ENCODE assay signal across 16 mouse cellular contexts in the genomic region with DNA sequence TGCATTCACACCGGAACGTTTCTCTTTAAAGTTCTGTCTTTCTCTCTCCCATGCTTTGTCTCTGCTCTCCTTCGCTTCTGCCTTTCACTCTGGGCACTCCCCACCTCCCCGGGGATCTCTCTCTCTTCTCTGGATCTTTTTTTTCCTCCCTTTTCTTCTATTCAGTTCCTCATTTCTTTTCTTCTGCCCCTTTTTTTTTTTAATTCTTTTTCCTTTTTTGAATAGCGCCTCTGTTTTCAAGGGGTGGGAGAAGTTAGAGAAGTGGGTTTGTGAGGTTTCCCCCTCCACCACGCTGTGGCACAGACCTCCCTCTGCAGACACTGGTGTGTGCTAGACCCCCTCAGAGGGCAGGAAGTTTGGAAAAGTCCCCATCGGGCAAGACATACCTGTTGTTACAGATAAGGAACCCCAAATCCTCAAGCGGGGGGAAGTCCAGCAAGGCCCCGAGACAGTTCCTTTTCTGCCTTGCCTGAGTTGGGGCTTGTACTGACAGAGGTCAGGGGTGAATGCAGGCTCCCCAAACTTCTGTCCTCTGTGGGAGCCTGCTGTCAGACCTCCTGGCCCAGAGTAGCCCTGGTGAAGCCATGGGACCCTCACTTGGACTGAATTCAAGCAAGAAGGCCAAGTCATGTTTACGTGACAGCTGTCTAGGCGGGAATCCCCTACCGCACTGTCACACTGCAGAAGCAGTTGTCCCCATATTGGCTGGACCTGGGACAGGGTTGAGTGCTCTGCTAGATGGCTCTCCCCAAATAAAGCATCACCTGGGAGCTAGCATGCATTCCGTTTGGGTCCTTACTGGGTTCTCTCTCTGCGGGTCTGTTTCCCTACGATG. TPM values are rescaled to one million over a fixed set of nuclear protein-coding genes. Genes with fewer than 3 reads are reported as not detected.
DNase-seq lines count a peak whose midpoint lies in the region; ATAC-seq and TF ChIP-seq lines count a peak whose summit lies in the region.
"Had no signal": no experiment of that assay in that cellular context is flagged by ENCODE, and none has a peak within 500 bp of the region (broad histone marks: within the 10 kb centered on the region; RNA-seq: fewer than 3 reads in every experiment).

No protein-coding gene starts in this region.

- H3K27ac ChIP-seq in hindbrain, embryonic 11.5 days (ENCODE audit: low read depth, low read length), result peak overlapping the region; percentile 73
- no peak overlapping the region for H3K27ac ChIP-seq in hindbrain, postnatal 0 days
- H3K27ac ChIP-seq in hindbrain, embryonic 14.5 days, result peak overlapping the region; percentile 17; the same call in 1 of the 2 replicates
- H3K27ac ChIP-seq in neural tube, embryonic 11.5 days (ENCODE audit: low read depth, low read length), result peak overlapping the region; percentile 49; the same call in 1 of the 2 replicates
- H3K27ac ChIP-seq: limb, embryonic 13.5 days; stomach, embryonic 15.5 days had no signal

- no peaks in the 10 kb centered on the region for H3K27me3 ChIP-seq in hindbrain, embryonic 11.5 days (ENCODE audit: control insufficient read depth, insufficient read depth, low read length)
- H3K27me3 ChIP-seq in hindbrain, postnatal 0 days (ENCODE audit: insufficient read depth, low read length), result no peaks in the 10 kb centered on the region
- H3K27me3 ChIP-seq in hindbrain, embryonic 14.5 days (ENCODE audit: control insufficient read depth, insufficient read depth, low read length), result no peaks in the 10 kb centered on the region
- H3K27me3 ChIP-seq in neural tube, embryonic 11.5 days (ENCODE audit: control insufficient read depth, insufficient read depth, low read length), result no peaks in the 10 kb centered on the region
- H3K27me3 ChIP-seq: limb, embryonic 13.5 days; stomach, embryonic 15.5 days had no signal

- no peaks in the 10 kb centered on the region for H3K36me3 ChIP-seq in hindbrain, embryonic 11.5 days (ENCODE audit: control insufficient read depth, insufficient read depth, low read length)
- H3K36me3 ChIP-seq in hindbrain, postnatal 0 days (ENCODE audit: insufficient read depth, low read length), result no peaks in the 10 kb centered on the region
- H3K36me3 ChIP-seq in hindbrain, embryonic 14.5 days (replicated peaks; ENCODE audit: control insufficient read depth, insufficient read depth), result no peaks in the 10 kb centered on the region
- no peaks in the 10 kb centered on the region for H3K36me3 ChIP-seq in neural tube, embryonic 11.5 days (ENCODE audit: control insufficient read depth, insufficient read depth, low read length)
- H3K36me3 ChIP-seq: limb, embryonic 13.5 days; stomach, embryonic 15.5 days had no signal

- no peak overlapping the region; the same call in 1 of the 2 replicates for H3K9ac ChIP-seq in hindbrain, embryonic 11.5 days (ENCODE audit: low read depth, low read length)
- no peak overlapping the region for H3K9ac ChIP-seq in hindbrain, postnatal 0 days (replicated peaks; ENCODE audit: low read length)
- H3K9ac ChIP-seq in hindbrain, embryonic 14.5 days, result no peak overlapping the region
- peak overlapping the region; percentile 2; the same call in 1 of the 2 replicates for H3K9ac ChIP-seq in neural tube, embryonic 11.5 days (ENCODE audit: low read length)
- H3K9ac ChIP-seq: limb, embryonic 13.5 days; liver, postnatal 0 days; stomach, embryonic 15.5 days had no signal

- no peak for DNase-seq in hindbrain, embryonic 11.5 days (ENCODE audit: low spot score)
- no peak for DNase-seq in hindbrain, postnatal 0 days (ENCODE audit: low spot score)
- DNase-seq in hindbrain, embryonic 14.5 days (ENCODE audit: low spot score), result no peak
- no peak for DNase-seq in neural tube, embryonic 11.5 days (ENCODE audit: low spot score)
- DNase-seq in lung, postnatal 14 days, result no peak
- DNase-seq in frontal cortex, postnatal 10 days (ENCODE audit: low spot score in 2 of 2), result no peak
- DNase-seq in adrenal gland, adult 8-10 months, result no peak
- DNase-seq: adrenal gland, postnatal 14 days; gastrocnemius, postnatal 36 days; kidney, adult 2 months; liver, postnatal 0 days; right cerebral cortex, postnatal 14 days; thymus, postnatal 25 days had no signal

- no peak for ATAC-seq in hindbrain, embryonic 11.5 days (ENCODE audit: low FRiP score)
- ATAC-seq in hindbrain, postnatal 0 days, result no peak
- peak; percentile 30; the same call in 1 of the 2 replicates for ATAC-seq in common myeloid progenitor, adult 5-6 weeks (replicated peaks; ENCODE audit: low read depth, poor library complexity, severe bottlenecking)
- no peak for ATAC-seq in hindbrain, embryonic 14.5 days (ENCODE audit: low FRiP score)
- no peak for ATAC-seq in neural tube, embryonic 11.5 days (ENCODE audit: insufficient read depth, low FRiP score, low TSS enrichment)
- ATAC-seq: liver, postnatal 0 days had no signal

- H3K4me3 ChIP-seq in hindbrain, embryonic 11.5 days (ENCODE audit: low read depth, low read length), result no peak overlapping the region
- no peak overlapping the region for H3K4me3 ChIP-seq in hindbrain, postnatal 0 days (ENCODE audit: low read length)
- H3K4me3 ChIP-seq in hindbrain, embryonic 14.5 days (replicated peaks; ENCODE audit: low read length), result no peak overlapping the region
- no peak overlapping the region for H3K4me3 ChIP-seq in neural tube, embryonic 11.5 days (ENCODE audit: low read depth, low read length)
- H3K4me3 ChIP-seq: limb, embryonic 13.5 days; stomach, embryonic 15.5 days had no signal

- H3K4me1 ChIP-seq in hindbrain, embryonic 11.5 days (replicated peaks; ENCODE audit: control insufficient read depth, insufficient read depth, low read length), result peaks cover 6% of the 10 kb centered on the region
- H3K4me1 ChIP-seq in hindbrain, postnatal 0 days (ENCODE audit: insufficient read depth, low read length), result peaks cover 5% of the 10 kb centered on the region
- peaks cover 28% of the 10 kb centered on the region for H3K4me1 ChIP-seq in hindbrain, embryonic 14.5 days (replicated peaks; ENCODE audit: control insufficient read depth, insufficient read depth, low read length)
- H3K4me1 ChIP-seq in neural tube, embryonic 11.5 days (ENCODE audit: control insufficient read depth, insufficient read depth, low read length), result peaks cover 22% of the 10 kb centered on the region

- no peak for TF ChIP-seq CTCF in hindbrain, postnatal 0 days (IDR thresholded peaks at IDR 0.05; ENCODE audit: low read depth)

- H3K4me2 ChIP-seq in hindbrain, embryonic 11.5 days (replicated peaks; ENCODE audit: low read depth, low read length), result no peak overlapping the region
- H3K4me2 ChIP-seq in hindbrain, postnatal 0 days (ENCODE audit: low read depth, low read length), result no peak overlapping the region
- no peak overlapping the region for H3K4me2 ChIP-seq in hindbrain, embryonic 14.5 days (replicated peaks)
- H3K4me2 ChIP-seq in neural tube, embryonic 11.5 days (ENCODE audit: low read depth), result no peak overlapping the region
- H3K4me2 ChIP-seq: limb, embryonic 13.5 days; stomach, embryonic 15.5 days had no signal

- 55% methylated on average over 15 of the region's 15 CpGs for WGBS in hindbrain, embryonic 11.5 days
- WGBS in hindbrain, postnatal 0 days, result 41% methylated on average over 15 of the region's 15 CpGs
- 45% methylated on average over 15 of the region's 15 CpGs for whole genome bisulfite sequencing in hindbrain, embryonic 14.5 days
- 63% methylated on average over 15 of the region's 15 CpGs for WGBS in neural tube, embryonic 11.5 days

- H3K9me3 ChIP-seq in hindbrain, embryonic 11.5 days (ENCODE audit: control insufficient read depth, low read length), result no peaks in the 10 kb centered on the region
- H3K9me3 ChIP-seq in hindbrain, postnatal 0 days (ENCODE audit: low read length), result no peaks in the 10 kb centered on the region
- H3K9me3 ChIP-seq in hindbrain, embryonic 14.5 days (ENCODE audit: control insufficient read depth, low read length), result no peaks in the 10 kb centered on the region
- no peaks in the 10 kb centered on the region for H3K9me3 ChIP-seq in neural tube, embryonic 11.5 days (ENCODE audit: control insufficient read depth, low read length)
- H3K9me3 ChIP-seq: limb, embryonic 13.5 days; stomach, embryonic 15.5 days had no signal

RNA-seq across cellular contexts. Expression of a gene that starts 39.5 kb away (rescaled TPM):
- polyA plus RNA-seq in hindbrain, embryonic 11.5 days (2014; fragmentation: Nextera tagmentation; extraction: Ambion mirVana), result 26.4 and 28.4 TPM in 2 replicates
- total RNA-seq in hindbrain, postnatal 0 days (2014; rRNA removed), result 25.8 and 29.7 TPM in 2 replicates
- polyA plus RNA-seq in hindbrain, postnatal 0 days (2015; fragmentation: Nextera tagmentation; extraction: Ambion mirVana), result 8.4 and 10.3 TPM in 2 replicates
- 17.8 and 20.4 TPM in 2 replicates for total RNA-seq in common myeloid progenitor, adult 5-6 weeks (2017)
- polyA plus RNA-seq in hindbrain, embryonic 14.5 days (2014; fragmentation: Nextera tagmentation; extraction: Ambion mirVana), result 14.7 and 17.5 TPM in 2 replicates
- polyA plus RNA-seq in neural tube, embryonic 11.5 days (2014; fragmentation: Nextera tagmentation; extraction: Ambion mirVana), result 21.9 and 24.8 TPM in 2 replicates
- 10 to 100 TPM; 14.3 to 34.1 (median 25.3) TPM for total RNA-seq in adrenal gland, adult 8-10 months (2022)

RNA-seq across cellular contexts. Expression of a gene that starts 51.1 kb away (rescaled TPM):
- polyA plus RNA-seq in hindbrain, embryonic 11.5 days (2014; fragmentation: Nextera tagmentation; extraction: Ambion mirVana), result 331 and 352 TPM in 2 replicates
- total RNA-seq in hindbrain, postnatal 0 days (2014; rRNA removed), result 126 and 161 TPM in 2 replicates
- polyA plus RNA-seq in hindbrain, postnatal 0 days (2015; fragmentation: Nextera tagmentation; extraction: Ambion mirVana), result 152 and 158 TPM in 2 replicates
- 233 and 240 TPM in 2 replicates for total RNA-seq in common myeloid progenitor, adult 5-6 weeks (2017)
- 198 and 205 TPM in 2 replicates for polyA plus RNA-seq in hindbrain, embryonic 14.5 days (2014; fragmentation: Nextera tagmentation; extraction: Ambion mirVana)
- 371 and 381 TPM in 2 replicates for polyA plus RNA-seq in neural tube, embryonic 11.5 days (2014; fragmentation: Nextera tagmentation; extraction: Ambion mirVana)
- total RNA-seq in adrenal gland, adult 8-10 months (2022), result 100 to 1,000 TPM; 122 to 222 (median 165) TPM
